Mouse (Mus musculus) forebrain, embryonic 11.5 days (tissue): ENCODE results near the gene Urb2. TPM values are rescaled to one million over a fixed set of nuclear protein-coding genes. Genes with fewer than 3 reads are reported as not detected.

Experiments
- ATAC-seq: fragments of 200-750 bp; cut with Nextera tagmentation; replicated peaks from 2 replicates; pipeline ENCODE4 v1.8.0; 2017; ENCODE audit warnings: moderate TSS enrichment; ENCODE audit not compliant: low FRiP score
- DNase-seq: peaks from one replicate; pipeline ENCODE4 v3.0.0-alpha.2; 2017; ENCODE audit warnings: low spot score
- H3K27ac ChIP-seq: fragments of 300-500 bp; sonication (generic); 2 replicates; pipeline ENCODE4 v1.5.1; 2014; ENCODE audit warnings: low read depth, low read length
- H3K27me3 ChIP-seq: fragments of 300-500 bp; sonication (generic); 2 replicates; pipeline ENCODE4 v1.6.1; 2014; ENCODE audit warnings: mild to moderate bottlenecking, low read length, mixed read lengths; ENCODE audit not compliant: control insufficient read depth, insufficient read depth
- H3K36me3 ChIP-seq: fragments of 300-500 bp; sonication (generic); 2 replicates; pipeline ENCODE4 v1.6.1; 2014; ENCODE audit warnings: mild to moderate bottlenecking, low read length, moderate library complexity, mixed read lengths; ENCODE audit not compliant: control insufficient read depth, insufficient read depth
- H3K4me1 ChIP-seq: fragments of 300-500 bp; sonication (generic); replicated peaks from 2 replicates; pipeline ENCODE4 v1.6.1; 2014; ENCODE audit warnings: low read length, mixed read lengths; ENCODE audit not compliant: control insufficient read depth, insufficient read depth
- H3K4me2 ChIP-seq: fragments of 300-500 bp; sonication (generic); 2 replicates; pipeline ENCODE4 v1.6.1; 2014; ENCODE audit warnings: low read depth, mild to moderate bottlenecking, low read length, moderate library complexity, mixed read lengths; ENCODE audit not compliant: severe bottlenecking
- H3K4me3 ChIP-seq: fragments of 300-500 bp; sonication (generic); 2 replicates; pipeline ENCODE4 v1.5.1; 2014; ENCODE audit warnings: low read depth, low read length
- H3K9ac ChIP-seq: fragments of 300-500 bp; sonication (generic); 2 replicates; pipeline ENCODE4 v1.6.1; 2014; ENCODE audit warnings: low read length
- H3K9me3 ChIP-seq: fragments of 300-500 bp; sonication (generic); 2 replicates; pipeline ENCODE4 v1.6.1; 2016; ENCODE audit warnings: low read length, mixed read lengths; ENCODE audit not compliant: control insufficient read depth
- WGBS: fragments of 180-500 bp; shearing (Covaris S2); extraction: QIAGEN DNeasy Blood & Tissue Kit; methylation state at CpG from one replicate; pipeline ENCODE4 v1.1.7; 2014; 5-methylcytosine and 5-hydroxymethylcytosine counted together
- polyA plus RNA-seq: library from polyadenylated mRNA; unstranded; fragments of >200 nt; fragmentation: Nextera tagmentation; extraction: Ambion mirVana; gene quantifications from 2 replicates; pipeline ENCODE4 v1.2.1, GENCODE M21; 2014

Urb2 gene
- polyA plus RNA-seq, 1 experiment from 2014 or later: 9.6 TPM

DNA sequence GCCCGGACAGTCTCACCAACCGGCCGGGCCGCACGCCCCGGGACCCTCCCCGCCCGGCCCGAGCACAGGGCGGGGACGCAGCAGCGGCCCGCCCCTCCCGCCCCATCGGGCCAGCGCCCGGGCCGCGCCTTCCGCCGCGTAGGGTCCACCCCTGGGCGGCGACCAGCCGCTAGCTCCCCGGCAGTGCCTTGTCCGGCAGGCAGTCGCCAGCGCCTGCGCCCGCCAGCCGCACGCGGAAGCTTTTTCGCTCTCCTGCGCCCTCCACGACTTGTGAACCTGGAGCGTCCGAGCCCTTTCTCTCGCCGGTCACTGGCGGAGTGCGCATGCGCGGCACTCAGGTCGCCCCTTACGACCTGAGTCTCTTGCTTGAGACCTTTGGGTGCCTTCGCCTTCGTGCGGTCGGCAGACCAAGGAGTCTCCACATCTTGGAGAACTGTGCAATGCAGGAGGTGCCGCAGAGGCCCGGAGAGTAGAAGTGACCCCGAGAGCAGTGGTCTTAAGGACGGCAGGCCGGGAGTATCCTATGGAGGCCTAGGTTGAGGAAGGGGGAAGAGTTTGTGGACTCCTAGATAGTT lies 38.4 kb upstream of the Urb2 start, which contains the start of gene Abcb10:
Gene Abcb10, minus strand, starts transcription at position 297 of the 575 bp plus-strand sequence.
- under 1% methylated on average over 56 of the region's 56 CpGs for WGBS
- peak; percentile 94 for ATAC-seq
- Histone ChIP-seq H3K4me3 (peak within 1 kb of the TSS; percentile 74), H3K27me3 (no peaks in the 10 kb centered on the region), H3K9ac (peak within 1 kb of the TSS; percentile 78), H3K9me3 (no peaks in the 10 kb centered on the region), H3K27ac (peak within 1 kb of the TSS; percentile 80), H3K36me3 (no peaks in the 10 kb centered on the region), H3K4me2 (peak within 1 kb of the TSS; percentile 89), H3K4me1 (peaks cover 4% of the 10 kb centered on the region; the same call in 1 of the 2 replicates)
- peak; percentile 90 for DNase-seq

DNA sequence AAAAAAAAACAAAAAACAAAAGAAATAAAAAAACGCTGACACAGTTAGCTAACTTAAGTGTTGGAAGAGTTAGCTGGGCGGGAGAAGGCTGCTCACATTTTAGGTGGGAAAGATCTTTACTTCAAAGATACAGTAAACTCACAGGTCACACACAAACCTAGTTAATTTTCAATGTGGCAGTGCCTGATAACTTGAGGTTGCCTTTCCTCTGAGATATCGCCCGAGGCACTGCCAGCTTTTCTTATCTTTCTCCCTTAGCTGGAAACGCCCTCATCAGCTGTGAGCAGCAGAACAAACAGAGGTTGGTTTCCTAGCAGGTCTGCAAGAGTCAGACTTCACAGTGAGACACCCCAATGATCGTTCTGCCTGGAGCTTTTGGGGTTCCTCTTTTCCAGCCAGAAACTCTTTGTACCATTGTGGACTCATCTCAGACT lies 32.7 kb upstream of the Urb2 start:
- Histone ChIP-seq H3K9ac (no peak overlapping the region), H3K4me1 (no peaks in the 10 kb centered on the region), H3K9me3 (no peaks in the 10 kb centered on the region), H3K27ac (no peak overlapping the region), H3K36me3 (no peaks in the 10 kb centered on the region), H3K27me3 (no peaks in the 10 kb centered on the region), H3K4me3 (no peak overlapping the region), H3K4me2 (no peak overlapping the region)
- DNase-seq (no peak), ATAC-seq (no peak)
- WGBS: 81% methylated on average over 6 of the region's 6 CpGs

DNA sequence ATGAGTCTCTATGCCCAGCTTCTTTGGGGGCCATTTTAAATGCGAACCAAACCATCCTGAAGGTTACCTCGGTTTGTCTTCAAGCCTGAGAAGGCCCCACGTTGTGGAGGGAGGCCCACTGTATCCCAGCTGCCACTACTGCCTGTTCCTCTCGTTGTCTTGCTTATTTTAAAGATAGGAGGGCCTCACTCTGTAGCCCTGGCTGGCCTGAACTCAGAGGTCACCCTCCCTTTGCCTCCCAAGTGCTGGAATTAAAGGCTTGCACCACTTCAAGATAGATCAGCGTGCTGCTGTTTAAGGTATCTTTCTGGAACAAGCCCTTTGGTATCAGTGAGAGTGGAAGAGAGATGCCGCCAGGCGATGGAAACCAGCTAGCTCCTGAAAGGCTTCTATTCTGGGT lies 32.2 kb upstream of the Urb2 start:
- no peak overlapping the region for H3K27ac ChIP-seq
- ATAC-seq: no peak
- DNase-seq: no peak
- no peaks in the 10 kb centered on the region for H3K9me3 ChIP-seq
- no peaks in the 10 kb centered on the region for H3K4me1 ChIP-seq
- H3K4me2 ChIP-seq: no peak overlapping the region
- WGBS: 78% methylated on average over 7 of the region's 7 CpGs
- no peaks in the 10 kb centered on the region for H3K27me3 ChIP-seq
- H3K36me3 ChIP-seq: no peaks in the 10 kb centered on the region
- H3K9ac ChIP-seq: no peak overlapping the region
- H3K4me3 ChIP-seq: no peak overlapping the region

DNA sequence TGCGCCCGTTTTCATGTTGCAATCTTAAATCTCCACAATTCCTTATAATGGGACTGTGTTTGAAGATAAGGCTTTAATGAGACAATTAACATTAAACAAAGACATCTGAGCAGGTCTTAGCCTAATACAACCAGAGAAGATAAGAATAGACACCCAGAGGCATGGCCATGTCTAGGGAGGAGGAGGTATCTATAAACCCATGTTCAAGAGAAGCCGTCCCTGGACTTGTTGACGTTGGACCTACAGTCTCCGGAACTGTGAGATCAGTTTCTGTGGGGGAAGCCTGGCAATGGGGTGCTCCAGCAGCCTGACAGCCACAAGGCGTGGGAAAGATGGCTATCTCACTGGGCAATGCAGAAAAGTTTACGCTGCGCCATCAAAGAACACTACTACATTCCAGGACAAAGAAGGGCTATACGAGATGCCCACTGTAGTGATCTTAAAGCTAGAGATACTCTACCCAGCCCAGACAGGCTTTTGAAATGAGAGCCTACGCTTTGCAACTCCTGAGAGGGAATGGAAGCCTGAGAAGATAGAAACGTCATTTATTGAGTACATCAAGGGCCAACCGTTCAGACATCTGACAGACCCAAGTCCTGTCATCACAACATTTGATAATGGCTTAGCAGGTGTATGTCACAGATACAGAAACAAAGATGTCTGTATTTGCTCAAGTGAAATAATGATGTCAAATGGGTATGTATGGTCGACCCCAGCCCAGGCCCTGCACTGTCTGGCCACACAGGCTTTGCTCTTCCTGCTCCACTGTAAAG lies 30.8 kb upstream of the Urb2 start:
- no peaks in the 10 kb centered on the region for H3K4me1 ChIP-seq
- no peak overlapping the region for H3K27ac ChIP-seq
- no peak overlapping the region for H3K4me3 ChIP-seq
- 92% methylated on average over 13 of the region's 13 CpGs for WGBS
- H3K4me2 ChIP-seq: no peak overlapping the region
- H3K27me3 ChIP-seq: no peaks in the 10 kb centered on the region
- no peak overlapping the region for H3K9ac ChIP-seq
- H3K36me3 ChIP-seq: no peaks in the 10 kb centered on the region
- ATAC-seq (no peak), DNase-seq (no peak)
- H3K9me3 ChIP-seq: no peaks in the 10 kb centered on the region

GRCm38 (mm10) chr8:123992587-123992986 lies 28.7 kb upstream of the Urb2 start:
- Histone ChIP-seq H3K4me1 (no peaks in the 10 kb centered on the region), H3K4me3 (no peak overlapping the region), H3K9ac (no peak overlapping the region), H3K27me3 (no peaks in the 10 kb centered on the region), H3K4me2 (no peak overlapping the region), H3K27ac (no peak overlapping the region), H3K36me3 (peaks cover 7% of the 10 kb centered on the region; the same call in 1 of the 2 replicates), H3K9me3 (no peaks in the 10 kb centered on the region)
- DNase-seq: no peak
- no peak for ATAC-seq
- 89% methylated on average over 8 of the region's 8 CpGs for WGBS

- Histone ChIP-seq H3K27ac (no peak overlapping the region), H3K4me2 (no peak overlapping the region), H3K9ac (no peak overlapping the region), H3K4me3 (no peak overlapping the region), H3K27me3 (no peaks in the 10 kb centered on the region), H3K9me3 (no peaks in the 10 kb centered on the region), H3K4me1 (no peaks in the 10 kb centered on the region), H3K36me3 (peaks cover 7% of the 10 kb centered on the region; the same call in 1 of the 2 replicates)
- DNase-seq (no peak), ATAC-seq (no peak)
- WGBS: 95% methylated on average over 5 of the region's 5 CpGs
These were observed 27.7 kb upstream of the Urb2 start for GRCm38 (mm10) chr8:123993597-123993996.

DNA sequence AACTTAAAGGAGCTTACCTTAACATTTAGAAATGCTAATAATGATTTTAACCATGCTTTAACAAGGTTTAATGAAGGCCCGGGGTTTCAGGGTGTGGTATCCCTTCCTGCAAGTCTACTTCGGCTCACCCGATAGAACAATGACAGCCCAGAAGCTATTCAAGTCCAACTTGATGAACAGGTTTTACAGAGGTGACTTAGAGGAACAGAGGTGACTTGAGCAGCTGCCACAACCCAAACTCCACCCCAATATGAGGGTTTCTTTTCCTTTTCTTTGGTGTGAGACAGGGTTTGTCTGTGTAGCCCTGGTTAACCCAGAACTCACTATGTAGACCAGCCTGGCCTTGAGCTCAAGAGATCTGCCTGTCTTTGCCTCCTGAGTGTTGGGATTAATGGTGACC lies 27.3 kb upstream of the Urb2 start:
- H3K4me1 ChIP-seq: no peaks in the 10 kb centered on the region
- H3K4me2 ChIP-seq: no peak overlapping the region
- no peak overlapping the region for H3K9ac ChIP-seq
- ATAC-seq (no peak), DNase-seq (no peak)
- no peaks in the 10 kb centered on the region for H3K27me3 ChIP-seq
- H3K4me3 ChIP-seq: no peak overlapping the region
- H3K9me3 ChIP-seq: no peaks in the 10 kb centered on the region
- H3K36me3 ChIP-seq: peaks cover 7% of the 10 kb centered on the region; the same call in 1 of the 2 replicates
- 98% methylated on average over 3 of the region's 3 CpGs for WGBS
- no peak overlapping the region for H3K27ac ChIP-seq

DNA sequence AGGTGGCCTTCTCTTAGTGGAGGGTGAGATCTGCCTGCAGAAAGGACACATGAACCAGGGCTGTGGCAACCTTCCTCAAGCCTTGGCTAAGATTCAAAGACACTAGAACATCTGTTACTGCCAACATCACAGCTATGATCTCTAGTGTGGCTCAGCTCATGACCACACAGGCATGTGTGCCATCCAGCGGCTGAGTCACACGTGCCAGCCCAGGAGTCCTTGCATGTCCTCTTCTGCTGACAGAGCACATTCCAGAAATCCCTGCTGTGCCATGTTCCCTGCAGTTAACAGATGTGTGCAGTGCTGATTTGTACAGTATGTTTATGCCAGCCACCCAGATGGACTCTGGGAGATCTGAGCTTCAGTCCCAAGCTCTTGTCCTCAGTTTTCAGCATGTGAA lies 21.7 kb upstream of the Urb2 start:
- Histone ChIP-seq H3K9me3 (no peaks in the 10 kb centered on the region), H3K4me2 (no peak overlapping the region), H3K9ac (no peak overlapping the region), H3K4me1 (no peaks in the 10 kb centered on the region), H3K27me3 (no peaks in the 10 kb centered on the region), H3K36me3 (peaks cover 7% of the 10 kb centered on the region; the same call in 1 of the 2 replicates), H3K4me3 (no peak overlapping the region), H3K27ac (no peak overlapping the region)
- ATAC-seq: no peak
- no peak for DNase-seq
- WGBS: 89% methylated on average over 2 of the region's 2 CpGs
